Mouse (Mus musculus) MEL (cell line): ENCODE results near the gene Chst15. TPM values are rescaled to one million over a fixed set of nuclear protein-coding genes. Genes with fewer than 3 reads are reported as not detected.

Experiments
- DNase-seq: peaks from one replicate; pipeline ENCODE4 v3.0.0; 2011; ENCODE audit warnings: low read depth, low spot score
- H3K27ac ChIP-seq: 2 replicates; pipeline ENCODE4 v1.5.1; 2012; ENCODE audit warnings: low read depth, mild to moderate bottlenecking, control low read depth, low read length, moderate library complexity; ENCODE audit not compliant: control insufficient read depth
- H3K27me3 ChIP-seq, 2 experiments: fragments of 150-350 bp in 1 of 2; sonication (generic) in 1 of 2; 2 replicates each; pipeline ENCODE4 v1.6.1; 2012; ENCODE audit warnings: low read length in 2 of 2, mild to moderate bottlenecking in 2 of 2, improper control_type of control experiment in 1 of 2, moderate library complexity in 1 of 2; ENCODE audit not compliant: insufficient read depth in 2 of 2, control insufficient read depth in 1 of 2
- H3K36me3 ChIP-seq, 2 experiments: 2 replicates each; pipeline ENCODE4 v1.6.1; 2012 to 2014; ENCODE audit warnings: low read length in 2 of 2, improper control_type of control experiment in 1 of 2, inconsistent platforms in 1 of 2, mild to moderate bottlenecking in 1 of 2; ENCODE audit not compliant: insufficient read depth in 2 of 2, control insufficient read depth in 1 of 2
- H3K4me1 ChIP-seq, 2 experiments: fragments of 150-350 bp in 1 of 2; sonication (generic) in 1 of 2; 2 replicates each; pipeline ENCODE4 v1.6.1; 2012; ENCODE audit warnings: low read length in 2 of 2, improper control_type of control experiment in 1 of 2, mild to moderate bottlenecking in 1 of 2; ENCODE audit not compliant: insufficient read depth in 2 of 2, control insufficient read depth in 1 of 2
- H3K4me3 ChIP-seq, 2 experiments: fragments of 150-350 bp in 1 of 2; sonication (generic) in 1 of 2; 2 replicates each; pipeline ENCODE4 v1.5.1; 2012; ENCODE audit warnings: low read depth in 2 of 2, low read length in 2 of 2, mild to moderate bottlenecking in 2 of 2, moderate library complexity in 2 of 2, control low read depth in 1 of 2, improper control_type of control experiment in 1 of 2; ENCODE audit not compliant: control insufficient read depth in 1 of 2, insufficient read depth in 1 of 2
- H3K79me2 ChIP-seq: 2 replicates; pipeline ENCODE4 v1.6.1; 2012; ENCODE audit warnings: mild to moderate bottlenecking, low read length, moderate library complexity; ENCODE audit not compliant: control insufficient read depth, poor library complexity, insufficient read depth
- H3K9ac ChIP-seq: 2 replicates; pipeline ENCODE4 v1.6.1; 2012; ENCODE audit warnings: low read depth, mild to moderate bottlenecking, control low read depth, low read length, moderate library complexity; ENCODE audit not compliant: control insufficient read depth, poor library complexity, severe bottlenecking
- H3K9me3 ChIP-seq: fragments of 150-350 bp; sonication (generic); replicated peaks from 2 replicates; pipeline ENCODE4 v1.6.1; 2012; ENCODE audit warnings: mild to moderate bottlenecking, low read length, improper control_type of control experiment, moderate library complexity; ENCODE audit not compliant: insufficient read depth
- BHLHE40 ChIP-seq: IDR thresholded peaks from 2 replicates; pipeline ENCODE4 v1.6.1; 2012; ENCODE audit warnings: low read depth, mild to moderate bottlenecking, inconsistent platforms, low read length, improper control_type of control experiment, borderline replicate concordance
- CTCF ChIP-seq, 3 experiments: IDR thresholded peaks in 2 of 3; conservative IDR thresholded peaks in 1 of 3; 2 replicates each; pipeline ENCODE4 v1.5.1; 2011 to 2012; ENCODE audit warnings: low read length in 3 of 3, low read depth in 2 of 3, mild to moderate bottlenecking in 2 of 3, improper control_type of control experiment in 1 of 3, inconsistent platforms in 1 of 3, mixed read lengths in 1 of 3, moderate library complexity in 1 of 3; ENCODE audit not compliant: control insufficient read depth in 1 of 3, insufficient read depth in 1 of 3, poor library complexity in 1 of 3, severe bottlenecking in 1 of 3
- ELF1 ChIP-seq: IDR thresholded peaks from 2 replicates; pipeline ENCODE4 v1.6.1; 2014; ENCODE audit warnings: low read depth, mild to moderate bottlenecking, inconsistent platforms, low read length, improper control_type of control experiment, moderate library complexity
- GABPA ChIP-seq: IDR thresholded peaks from 2 replicates; pipeline ENCODE4 v1.6.1; 2012; ENCODE audit warnings: low read depth, mild to moderate bottlenecking, inconsistent platforms, low read length, improper control_type of control experiment, moderate library complexity
- HCFC1 ChIP-seq: IDR thresholded peaks from 2 replicates; pipeline ENCODE4 v1.6.1; 2012; ENCODE audit warnings: low read depth, mild to moderate bottlenecking, inconsistent platforms, low read length, improper control_type of control experiment, moderate library complexity
- JUND ChIP-seq: IDR thresholded peaks from 2 replicates; pipeline ENCODE4 v1.6.1; 2011; ENCODE audit warnings: low read depth, mild to moderate bottlenecking, improper control_type of control experiment, low read length
- KAT2A ChIP-seq: conservative IDR thresholded peaks from 2 replicates; pipeline ENCODE4 v1.6.1; 2012; ENCODE audit warnings: low read depth, low read length, improper control_type of control experiment, inconsistent platforms
- MAFK ChIP-seq: IDR thresholded peaks from 2 replicates; pipeline ENCODE4 v1.6.1; 2011; ENCODE audit warnings: low read depth, mild to moderate bottlenecking, low read length, improper control_type of control experiment, borderline replicate concordance
- MAX ChIP-seq: IDR thresholded peaks from 2 replicates; pipeline ENCODE4 v1.6.1; 2011; ENCODE audit warnings: low read length, improper control_type of control experiment
- MAZ ChIP-seq: IDR thresholded peaks from 2 replicates; pipeline ENCODE4 v1.6.1; 2012; ENCODE audit warnings: low read depth, mild to moderate bottlenecking, inconsistent platforms, low read length, improper control_type of control experiment
- MXI1 ChIP-seq: IDR thresholded peaks from 2 replicates; pipeline ENCODE4 v1.6.1; 2011; ENCODE audit warnings: mild to moderate bottlenecking, low read depth, low read length, improper control_type of control experiment
- MYC ChIP-seq: IDR thresholded peaks from 2 replicates; pipeline ENCODE4 v1.6.1; 2011; ENCODE audit warnings: low read depth, mild to moderate bottlenecking, low read length, improper control_type of control experiment, moderate library complexity
- NELFE ChIP-seq: IDR thresholded peaks from 2 replicates; pipeline ENCODE4 v1.6.1; 2011; ENCODE audit warnings: low read depth, low read length, improper control_type of control experiment
- POLR2A ChIP-seq, 2 experiments: IDR thresholded peaks; 2 replicates each; pipeline ENCODE4 v1.6.1; 2011 to 2012; ENCODE audit warnings: low read length in 2 of 2, mild to moderate bottlenecking in 2 of 2, control low read depth in 1 of 2, improper control_type of control experiment in 1 of 2, low read depth in 1 of 2, moderate library complexity in 1 of 2; ENCODE audit not compliant: control insufficient read depth in 1 of 2, insufficient read depth in 1 of 2, poor library complexity in 1 of 2
- RAD21 ChIP-seq: IDR thresholded peaks from 2 replicates; pipeline ENCODE4 v1.6.1; 2011; ENCODE audit warnings: mild to moderate bottlenecking, low read depth, low read length, improper control_type of control experiment
- SIN3A ChIP-seq: IDR thresholded peaks from 2 replicates; pipeline ENCODE4 v1.6.1; 2012; ENCODE audit warnings: low read length, improper control_type of control experiment, inconsistent platforms
- SMC3 ChIP-seq: IDR thresholded peaks from 2 replicates; pipeline ENCODE4 v1.6.1; 2011; ENCODE audit warnings: low read depth, low read length, improper control_type of control experiment
- UBTF ChIP-seq: IDR thresholded peaks from 2 replicates; pipeline ENCODE4 v1.6.1; 2012; ENCODE audit warnings: low read depth, mild to moderate bottlenecking, inconsistent platforms, low read length, improper control_type of control experiment, moderate library complexity, borderline replicate concordance; ENCODE audit not compliant: insufficient read depth
- ZC3H11A ChIP-seq: IDR thresholded peaks from 2 replicates; pipeline ENCODE4 v1.6.1; 2012; ENCODE audit warnings: low read depth, mild to moderate bottlenecking, inconsistent platforms, low read length, improper control_type of control experiment
- ZKSCAN1 ChIP-seq: IDR thresholded peaks from 2 replicates; pipeline ENCODE4 v1.6.1; 2012; ENCODE audit warnings: low read depth, mild to moderate bottlenecking, inconsistent platforms, low read length, improper control_type of control experiment, moderate library complexity
- ZMIZ1 ChIP-seq: IDR thresholded peaks from 2 replicates; pipeline ENCODE4 v1.6.1; 2012; ENCODE audit warnings: low read depth, mild to moderate bottlenecking, inconsistent platforms, low read length, improper control_type of control experiment, moderate library complexity
- polyA plus RNA-seq, 2 experiments: library from polyadenylated mRNA; stranded (reverse) in 1 of 2; unstranded in 1 of 2; fragments of >175 nt in 1 of 2; fragments of >200 nt in 1 of 2; gene quantifications; 2 replicates each; pipeline versions ENCODE4 v1.2.1 to v1.2.4; 2012; ENCODE audit warnings: low replicate concordance in 2 of 2, low read depth in 1 of 2; ENCODE audit not compliant: insufficient read length in 2 of 2, insufficient read depth in 1 of 2, missing spikeins in 1 of 2
- total RNA-seq: library from RNA; depleted of rRNA; stranded (reverse); fragments of 300-350 nt; gene quantifications from 2 replicates; pipeline ENCODE4 v1.2.3, GENCODE M21; 2012

Chst15 gene
- total and polyA plus RNA-seq, 3 experiments = 14.9 to 18.1 TPM; not detected in 1

DNA sequence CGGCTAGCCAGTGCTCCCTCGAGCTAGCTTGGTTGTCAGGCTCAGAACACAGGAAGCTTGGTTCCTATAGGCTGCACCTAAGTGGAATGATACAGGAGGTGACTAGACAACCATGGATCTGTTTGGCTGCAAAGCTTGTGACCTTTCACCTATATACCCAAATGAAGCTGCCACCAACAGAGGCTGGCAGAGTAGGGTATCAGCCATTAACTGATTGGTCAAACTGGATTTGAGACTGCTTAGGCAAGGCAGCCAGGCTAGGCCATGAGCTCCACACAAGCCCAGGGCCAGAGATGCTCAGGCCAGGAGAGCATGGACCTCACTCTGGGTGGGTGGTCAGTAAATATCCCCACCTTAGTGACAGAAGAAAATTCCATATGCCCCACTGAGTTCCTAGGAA is 34.5 kb downstream of the Chst15 start:
- TF ChIP-seq CTCF (IDR thresholded peaks at IDR 0.05 in 2 of 3, conservative IDR thresholded peaks at IDR 0.05 in 1 of 3; ENCODE audit: control insufficient read depth in 1 of 3, insufficient read depth in 1 of 3, low read depth in 2 of 3, low read length in 3 of 3, poor library complexity in 1 of 3, severe bottlenecking in 1 of 3) = no peak
- TF ChIP-seq MXI1 = no peak
- TF ChIP-seq ZKSCAN1 = no peak
- no peak for TF ChIP-seq SIN3A
- TF ChIP-seq ELF1 = no peak
- H3K9me3 ChIP-seq = no peaks in the 10 kb centered on the region
- no peak overlapping the region for H3K27ac ChIP-seq
- H3K79me2 ChIP-seq = peaks cover 8% of the 10 kb centered on the region
- H3K9ac ChIP-seq = no peak overlapping the region
- no peaks in the 10 kb centered on the region for H3K27me3 ChIP-seq
- no peak overlapping the region for H3K4me3 ChIP-seq
- H3K36me3 ChIP-seq = peaks cover 4 to 20% of the 10 kb centered on the region in 2 experiments
- peaks cover 4 to 22% of the 10 kb centered on the region in 2 experiments for H3K4me1 ChIP-seq
- no peak for DNase-seq

DNA sequence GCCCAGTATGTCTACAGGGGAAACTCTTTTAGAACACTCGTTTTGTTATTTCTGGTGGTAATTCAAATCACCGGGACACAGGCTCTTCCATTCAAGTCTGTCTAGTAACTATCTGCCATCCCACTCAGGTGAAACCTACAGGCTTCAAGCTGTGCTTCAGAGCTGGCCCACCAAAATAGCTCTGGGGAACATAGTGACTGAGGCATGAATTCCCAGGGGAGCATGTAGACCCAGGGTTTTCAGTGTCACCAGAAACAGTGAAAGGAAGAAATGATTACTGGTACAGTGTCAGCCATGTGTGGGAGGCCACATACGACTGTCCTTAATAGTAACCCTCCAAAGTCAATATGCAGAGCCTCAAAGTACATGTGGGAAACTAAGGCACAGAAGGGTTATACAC is 34.9 kb downstream of the Chst15 start:
- Histone ChIP-seq H3K79me2 (peaks cover 10% of the 10 kb centered on the region), H3K4me3 (no peak overlapping the region), H3K27me3 (no peaks in the 10 kb centered on the region), H3K9ac (no peak overlapping the region), H3K9me3 (no peaks in the 10 kb centered on the region), H3K27ac (no peak overlapping the region), H3K4me1 (peaks cover 6 to 22% of the 10 kb centered on the region in 2 experiments), H3K36me3 (peaks cover 4 to 20% of the 10 kb centered on the region in 2 experiments)
- TF ChIP-seq GABPA (no peak), MAX (no peak), POLR2A (IDR thresholded peaks at IDR 0.05; ENCODE audit: control insufficient read depth in 1 of 2, insufficient read depth in 1 of 2, low read depth in 1 of 2, low read length in 2 of 2, poor library complexity in 1 of 2) (no peak), ZC3H11A (no peak)
- DNase-seq = no peak

DNA sequence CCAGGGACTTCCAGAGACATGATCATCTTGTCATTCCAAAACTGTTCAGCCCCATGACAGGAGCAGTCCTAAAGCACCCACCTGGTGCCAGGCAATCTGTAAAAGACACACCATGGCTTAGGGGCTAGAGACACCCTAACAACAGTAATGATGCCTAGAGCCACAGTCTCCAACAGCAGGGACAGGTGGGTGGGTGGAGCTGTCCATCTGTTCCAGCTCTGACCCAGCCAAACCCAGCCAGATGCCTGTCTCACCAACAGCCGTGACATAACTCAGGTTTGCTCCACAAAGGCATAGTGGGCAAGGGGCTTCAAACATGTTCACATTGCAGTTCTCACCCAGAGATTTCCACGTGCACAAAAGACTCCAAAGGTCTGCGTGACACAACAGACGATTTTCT is 35.3 kb downstream of the Chst15 start:
- H3K36me3 ChIP-seq = peaks cover 4 to 20% of the 10 kb centered on the region in 2 experiments
- H3K4me3 ChIP-seq = no peak overlapping the region
- H3K27ac ChIP-seq = no peak overlapping the region
- no peaks in the 10 kb centered on the region for H3K27me3 ChIP-seq
- H3K4me1 ChIP-seq = peaks cover 6 to 22% of the 10 kb centered on the region in 2 experiments
- H3K9me3 ChIP-seq = no peaks in the 10 kb centered on the region
- peaks cover 9% of the 10 kb centered on the region for H3K79me2 ChIP-seq
- TF ChIP-seq MAZ (no peak), JUND (no peak), ELF1 (no peak), KAT2A (no peak), MYC (no peak), GABPA (no peak), ZKSCAN1 (no peak), POLR2A (IDR thresholded peaks at IDR 0.05; ENCODE audit: control insufficient read depth in 1 of 2, insufficient read depth in 1 of 2, low read depth in 1 of 2, low read length in 2 of 2, poor library complexity in 1 of 2) (no peak), MAFK (no peak), RAD21 (no peak), NELFE (no peak), CTCF (IDR thresholded peaks at IDR 0.05 in 2 of 3, conservative IDR thresholded peaks at IDR 0.05 in 1 of 3; ENCODE audit: control insufficient read depth in 1 of 3, insufficient read depth in 1 of 3, low read depth in 2 of 3, low read length in 3 of 3, poor library complexity in 1 of 3, severe bottlenecking in 1 of 3) (no peak), HCFC1 (no peak), ZMIZ1 (no peak), SMC3 (no peak), UBTF (no peak), BHLHE40 (no peak), MXI1 (no peak)
- no peak for DNase-seq
- H3K9ac ChIP-seq = no peak overlapping the region
